Mouse (Mus musculus): ENCODE measurements around the gene Psmb7. TPM values are rescaled to one million over a fixed set of nuclear protein-coding genes. Genes with fewer than 3 reads are reported as not detected.

The Psmb7 gene
- total RNA-seq, 1 experiment from 2014 or later, result 199 TPM

DNA sequence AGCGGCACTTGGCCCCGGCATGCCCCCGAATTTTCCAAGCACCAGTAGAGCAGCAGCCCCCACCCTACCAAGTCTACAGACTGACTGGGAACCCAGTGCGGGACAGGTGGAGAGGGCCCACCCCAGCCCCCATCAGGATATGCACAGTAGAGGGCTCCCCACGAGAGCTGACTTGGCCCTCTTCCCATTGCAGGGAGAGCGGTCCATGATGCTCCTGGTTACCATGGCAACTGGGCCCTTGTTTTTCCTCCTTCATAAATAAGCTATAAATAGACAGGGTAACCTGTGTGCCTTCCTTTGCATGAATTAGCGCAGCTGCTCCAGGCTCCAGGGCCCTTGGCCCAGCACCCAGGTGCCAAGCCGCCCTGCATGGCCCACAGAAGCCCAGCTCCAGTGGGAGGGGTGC is 3.3 kb upstream of the Psmb7 start:
- ATAC-seq (replicated peaks; ENCODE audit: low read depth, poor library complexity, severe bottlenecking), result no peak

DNA sequence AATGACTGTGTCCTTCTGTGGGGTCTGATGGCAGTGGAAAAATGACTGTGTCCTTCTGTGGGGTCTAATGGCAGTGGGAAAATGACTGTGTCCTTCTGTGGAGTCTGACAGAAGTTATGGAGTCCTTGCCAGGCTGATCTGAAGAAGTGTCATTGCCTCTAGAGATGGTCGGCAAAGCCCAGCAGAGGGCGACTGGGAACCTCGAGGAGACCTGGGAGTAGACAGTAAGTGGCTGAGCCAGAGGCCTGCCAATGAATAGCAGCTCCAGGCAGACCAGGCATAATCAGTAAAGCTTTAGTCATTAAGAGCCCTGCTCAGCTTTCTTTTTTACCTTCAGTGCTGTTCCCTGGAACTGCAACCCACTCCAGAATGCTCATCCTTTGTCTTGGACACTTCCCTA is 2.0 kb upstream of the Psmb7 start:
- peak; percentile 77 for ATAC-seq (replicated peaks; ENCODE audit: low read depth, poor library complexity, severe bottlenecking)

DNA sequence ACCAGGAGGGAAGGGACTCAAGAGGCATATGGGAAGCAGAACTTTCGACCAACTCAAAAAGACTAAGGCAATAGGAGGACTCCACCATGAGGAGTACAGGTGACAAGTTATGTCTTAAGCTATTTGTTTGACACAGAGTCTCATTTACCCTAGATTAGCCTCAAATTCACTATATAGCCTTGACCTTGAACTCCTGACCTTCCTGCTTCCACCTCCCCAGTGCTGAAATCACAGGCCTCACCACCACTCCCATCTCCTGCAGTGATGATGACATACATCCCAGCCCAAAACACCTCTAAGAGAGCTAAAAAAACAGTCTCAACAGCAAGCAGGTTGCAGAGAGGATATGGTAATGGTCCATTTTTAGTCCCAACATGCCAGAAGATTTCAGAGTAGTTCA is 2.1 kb downstream of the Psmb7 start:
- no peak for ATAC-seq (replicated peaks; ENCODE audit: low read depth, poor library complexity, severe bottlenecking)

DNA sequence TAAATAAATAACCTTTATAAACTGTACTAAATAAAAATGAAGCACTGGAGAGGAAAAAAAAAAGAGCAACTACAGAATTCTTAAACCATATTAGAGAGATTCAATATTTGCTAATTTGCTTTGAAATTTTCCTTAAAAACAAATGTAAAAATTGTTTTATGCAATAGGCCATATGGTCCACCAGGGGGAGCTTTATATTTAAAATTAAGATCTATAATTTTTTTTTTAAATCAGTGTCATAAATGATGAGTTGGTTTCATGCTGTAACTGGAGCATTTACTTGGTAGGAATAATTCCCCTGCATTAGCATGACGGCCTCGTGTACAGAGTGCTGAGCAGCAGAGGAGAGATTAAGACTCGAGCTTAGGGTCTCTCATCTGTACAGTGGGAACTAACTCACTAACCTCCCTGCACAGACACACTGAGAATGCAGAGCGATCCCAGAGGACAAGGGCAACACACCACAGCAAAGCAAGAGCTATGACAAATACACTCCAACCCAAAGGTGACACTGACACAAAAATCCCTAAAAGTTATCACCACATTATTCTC is 6.1 kb downstream of the Psmb7 start:
- 0 out of 2 replicates have a peak, but pooled peaks have one; percentile 22 for ATAC-seq (replicated peaks; ENCODE audit: low read depth, poor library complexity, severe bottlenecking)

DNA sequence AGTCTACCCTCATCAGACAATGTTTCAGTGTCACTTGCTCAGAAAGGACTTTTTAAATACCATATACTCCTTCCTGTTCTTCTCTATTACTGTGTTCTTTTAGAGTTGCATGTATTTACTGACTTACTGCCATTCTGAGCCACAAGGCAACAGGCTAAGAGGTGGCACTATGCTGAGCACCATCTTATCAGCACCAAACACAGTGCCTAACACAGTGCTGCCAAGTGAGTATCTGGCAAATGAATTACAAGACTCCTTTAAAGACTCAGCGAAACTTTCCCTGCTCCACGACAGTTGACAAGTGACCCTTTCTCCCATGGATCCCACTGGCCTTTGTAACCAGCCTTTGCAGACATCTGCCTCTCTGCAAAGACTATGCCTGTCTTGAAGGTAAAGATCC is 13.3 kb downstream of the Psmb7 start:
- no peak for ATAC-seq (replicated peaks; ENCODE audit: low read depth, poor library complexity, severe bottlenecking)

DNA sequence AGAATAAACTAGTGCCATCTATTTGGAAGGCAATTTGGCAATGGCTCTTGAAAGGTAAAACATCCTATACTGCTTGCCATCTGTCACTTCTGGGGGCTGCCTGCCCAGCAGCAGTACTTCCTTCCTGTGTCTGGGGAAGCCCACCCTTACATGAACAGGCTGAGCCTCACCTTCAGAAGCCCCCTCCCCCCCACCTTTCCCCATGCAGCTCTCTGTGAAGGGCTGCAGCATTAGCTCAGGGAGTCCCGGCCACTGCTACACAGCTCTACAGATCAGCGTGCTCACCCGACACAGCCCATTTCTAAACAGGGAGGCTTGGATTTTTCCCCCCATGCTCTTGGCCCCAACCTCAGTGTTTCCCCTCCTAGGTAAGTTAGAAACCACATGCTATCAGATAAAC is 14.4 kb downstream of the Psmb7 start:
- no peak for ATAC-seq (replicated peaks; ENCODE audit: low read depth, poor library complexity, severe bottlenecking)

DNA sequence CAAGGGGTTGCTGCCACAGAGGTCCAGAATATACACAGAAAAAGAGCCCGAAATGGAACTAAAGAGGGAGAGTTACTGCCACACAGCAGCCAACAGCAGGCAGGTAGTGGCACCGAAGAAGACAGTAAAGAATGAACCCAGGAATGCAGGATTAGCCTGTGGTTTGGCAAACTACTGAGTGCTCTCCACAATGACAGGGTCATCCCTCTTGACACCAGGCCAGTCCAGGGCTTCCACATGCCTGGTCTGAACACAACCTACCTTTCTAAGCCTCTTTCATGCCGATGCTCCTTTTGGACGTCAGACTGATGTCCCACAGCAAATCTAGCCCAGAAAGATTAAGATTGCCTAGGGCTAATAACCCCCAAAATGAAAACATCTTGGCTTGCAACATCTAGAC is 15.1 kb downstream of the Psmb7 start:
- ATAC-seq (replicated peaks; ENCODE audit: low read depth, poor library complexity, severe bottlenecking), result no peak

DNA sequence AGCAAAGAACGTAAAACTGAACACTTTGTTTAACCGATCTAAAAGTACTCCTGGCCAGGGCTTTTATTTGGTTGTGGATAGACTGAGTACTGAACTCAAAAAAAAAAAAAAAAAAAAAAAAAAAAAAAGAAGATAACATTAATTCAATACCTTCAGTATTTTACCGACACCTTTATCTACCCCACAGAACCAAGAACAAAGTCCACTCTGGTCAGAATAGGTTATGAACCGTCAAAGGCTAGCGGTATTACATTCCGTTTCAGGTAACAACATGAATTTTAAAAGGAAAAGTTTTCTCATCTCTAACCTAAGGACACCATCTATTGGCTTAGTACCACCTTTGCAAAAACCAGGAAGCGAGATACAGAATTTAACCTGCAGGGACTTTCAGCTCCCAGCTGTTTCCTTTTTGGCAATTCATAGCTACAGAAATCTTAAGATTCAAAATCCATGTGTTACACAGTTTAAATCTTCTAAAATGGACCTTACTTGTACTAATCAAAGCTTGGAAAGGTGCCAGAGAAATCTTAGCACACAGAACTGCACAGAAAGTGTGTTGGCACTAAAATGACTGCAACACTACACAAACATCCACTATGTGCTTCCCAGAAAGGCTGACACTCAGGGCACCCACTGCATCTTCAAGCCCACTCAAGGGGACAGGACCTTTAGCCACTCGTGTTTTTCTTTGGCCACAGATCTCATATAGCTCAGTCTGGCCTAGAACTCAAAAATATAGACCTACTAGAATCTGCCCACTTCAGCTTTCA is 19.9 kb downstream of the Psmb7 start:
- ATAC-seq (replicated peaks; ENCODE audit: low read depth, poor library complexity, severe bottlenecking), result no peak

DNA sequence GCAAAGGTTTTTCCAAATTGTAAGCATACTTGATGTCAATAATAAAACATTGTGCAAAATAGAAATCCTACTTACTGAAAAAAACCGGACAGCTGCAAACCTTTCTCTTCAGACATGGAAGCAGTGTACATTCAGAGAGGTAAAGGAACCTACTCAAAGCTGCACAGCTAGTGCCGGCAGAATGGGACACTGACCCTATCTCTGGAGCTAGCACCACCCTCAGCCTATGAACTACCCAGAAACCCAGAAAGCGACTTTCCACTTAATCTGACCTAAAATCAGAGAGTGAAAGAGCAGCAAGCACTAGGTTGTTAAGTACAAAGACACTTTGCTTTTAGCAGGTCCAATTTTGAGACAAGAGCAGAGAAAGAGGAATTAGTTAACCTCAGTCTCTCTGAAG is 20.5 kb downstream of the Psmb7 start:
- ATAC-seq (replicated peaks; ENCODE audit: low read depth, poor library complexity, severe bottlenecking), result no peak

DNA sequence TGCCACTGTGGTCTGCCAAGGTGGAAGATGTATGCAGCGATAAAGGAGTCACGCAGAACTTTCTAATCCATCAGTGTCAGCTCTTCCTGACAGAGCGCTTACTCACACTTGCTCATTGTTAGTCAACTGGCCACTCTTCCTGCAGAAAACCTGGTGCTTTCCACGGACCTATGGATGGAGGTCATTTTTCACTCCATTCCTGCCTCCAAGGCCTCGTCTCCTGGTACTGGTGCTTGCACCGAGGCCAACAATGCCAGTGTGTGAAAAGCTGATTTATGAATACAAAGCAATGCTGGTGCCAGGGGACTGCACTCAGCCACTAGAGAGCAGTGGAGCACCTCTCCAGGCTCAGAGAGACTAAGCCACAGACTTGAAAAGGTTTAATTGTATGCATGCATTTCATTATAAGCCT is 22.3 kb downstream of the Psmb7 start:
- no peak for ATAC-seq (replicated peaks; ENCODE audit: low read depth, poor library complexity, severe bottlenecking)

DNA sequence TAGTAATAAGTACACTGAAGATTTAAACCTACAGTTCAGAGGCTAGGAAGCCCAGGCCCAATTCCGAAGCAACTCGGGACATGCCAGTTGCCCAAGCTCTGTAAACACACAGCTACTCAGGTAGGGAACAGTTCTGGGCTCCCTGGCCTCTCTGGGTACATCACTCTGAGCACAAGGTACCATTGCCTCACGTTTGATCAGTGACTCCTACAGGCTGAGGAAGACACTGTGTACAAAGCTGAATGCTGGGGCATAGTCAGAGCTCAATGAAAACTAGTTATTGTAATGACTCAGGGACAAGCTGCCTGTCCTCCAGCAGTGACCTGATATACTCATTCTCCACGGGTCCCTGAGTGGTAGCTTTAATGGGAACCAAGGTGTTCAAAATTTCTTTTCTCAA is 22.8 kb downstream of the Psmb7 start:
- ATAC-seq (replicated peaks; ENCODE audit: low read depth, poor library complexity, severe bottlenecking), result no peak

DNA sequence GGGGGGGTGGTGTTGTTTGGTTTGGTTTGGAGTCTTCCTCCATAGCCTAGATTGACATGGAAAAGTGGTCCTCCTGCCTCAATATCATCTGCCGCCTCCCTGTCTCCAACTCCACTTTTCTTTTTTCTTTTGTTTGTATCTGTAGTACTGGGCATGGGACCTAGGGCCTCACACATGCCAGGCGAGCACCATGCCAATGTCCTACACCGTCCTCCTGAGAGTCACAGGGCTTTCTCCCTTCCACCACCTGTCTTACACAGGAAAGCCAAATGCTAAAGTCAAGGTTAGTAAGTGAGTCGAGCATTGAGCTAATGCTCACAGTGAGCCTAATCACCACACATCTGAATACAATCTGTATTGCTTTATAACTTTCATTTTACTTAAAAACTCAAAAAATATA is 24.1 kb downstream of the Psmb7 start:
- ATAC-seq (replicated peaks; ENCODE audit: low read depth, poor library complexity, severe bottlenecking), result no peak

DNA sequence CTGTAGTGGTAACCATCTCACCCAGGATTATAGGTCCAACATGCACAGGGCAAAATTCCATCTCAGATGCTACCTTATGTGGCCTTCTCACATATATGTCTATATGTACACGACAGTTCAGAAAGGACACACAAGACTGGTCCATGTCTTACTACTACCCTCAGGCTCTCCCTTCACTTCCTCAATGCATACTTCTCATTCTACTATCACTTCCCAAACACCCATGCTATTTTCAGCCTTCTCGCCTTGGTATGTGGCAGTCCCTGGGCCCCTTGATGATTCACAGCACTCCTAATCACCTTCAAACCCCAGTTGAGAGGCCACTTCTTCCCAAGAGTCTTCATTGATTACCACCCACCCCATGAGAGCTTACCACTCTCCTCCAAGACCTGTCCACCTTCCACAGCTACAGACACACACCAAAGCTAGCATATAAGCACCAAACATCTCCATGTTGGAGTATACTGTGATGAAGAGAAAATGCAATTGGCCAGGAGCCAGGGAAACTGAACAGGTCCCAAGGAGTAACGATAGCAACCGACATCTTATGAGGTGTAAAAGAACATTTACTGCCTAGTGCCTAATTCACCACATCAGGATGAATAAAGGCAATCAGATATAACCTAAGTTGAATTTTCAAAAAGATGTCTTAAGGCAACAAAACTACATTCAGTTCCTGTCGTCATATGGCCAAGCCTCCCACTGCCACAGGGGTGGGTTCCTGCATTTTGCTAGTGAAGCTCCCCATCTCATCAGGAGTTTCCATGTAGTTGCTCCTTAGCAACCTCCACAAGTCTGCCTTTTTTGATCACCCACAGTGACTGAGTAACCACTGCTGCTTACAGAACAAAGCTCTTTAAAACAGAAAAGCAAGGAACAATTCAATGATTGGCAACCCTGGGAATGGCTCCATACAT is 26.7 kb downstream of the Psmb7 start:
- 0 out of 2 replicates have a peak, but pooled peaks have one; percentile 42 for ATAC-seq (replicated peaks; ENCODE audit: low read depth, poor library complexity, severe bottlenecking)

DNA sequence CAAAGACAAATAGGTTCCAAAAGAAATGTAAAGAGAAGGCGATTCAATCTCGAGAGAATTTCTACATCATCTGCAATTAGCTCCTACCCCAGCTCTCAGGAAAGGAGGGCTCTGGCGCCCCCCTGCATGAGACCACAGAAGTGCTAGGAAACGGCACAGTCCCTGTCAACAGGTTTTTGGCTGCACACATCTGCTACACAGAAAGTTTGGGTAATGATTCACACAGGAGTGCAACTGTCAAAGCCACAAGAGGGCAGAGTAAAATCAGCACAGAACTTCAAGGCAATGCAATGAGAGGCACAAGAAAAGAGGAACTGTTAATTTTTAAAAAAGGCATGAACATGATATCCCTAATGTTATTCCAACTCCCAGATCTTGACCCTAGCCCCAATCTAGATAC is 27.8 kb downstream of the Psmb7 start:
- ATAC-seq (replicated peaks; ENCODE audit: low read depth, poor library complexity, severe bottlenecking), result peak; percentile 88

DNA sequence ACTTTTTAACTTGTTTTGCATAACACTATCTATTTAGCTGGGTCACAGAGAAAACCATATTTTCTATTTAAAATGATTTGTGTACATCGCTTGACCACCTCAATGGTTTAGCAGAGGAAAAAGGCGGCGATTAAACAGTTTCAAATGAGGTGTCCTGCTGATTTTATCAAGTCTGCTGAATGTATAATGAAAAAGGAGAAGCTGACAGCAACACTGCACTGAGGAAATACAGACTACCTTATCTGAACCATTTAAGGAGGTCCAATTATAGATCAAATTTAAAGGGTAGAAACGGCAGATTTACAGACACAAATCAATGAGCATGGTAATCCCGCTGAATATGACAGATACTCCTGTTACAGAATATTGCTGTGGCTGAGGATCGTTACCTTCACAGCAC is 29.4 kb downstream of the Psmb7 start:
- ATAC-seq (replicated peaks; ENCODE audit: low read depth, poor library complexity, severe bottlenecking), result no peak

DNA sequence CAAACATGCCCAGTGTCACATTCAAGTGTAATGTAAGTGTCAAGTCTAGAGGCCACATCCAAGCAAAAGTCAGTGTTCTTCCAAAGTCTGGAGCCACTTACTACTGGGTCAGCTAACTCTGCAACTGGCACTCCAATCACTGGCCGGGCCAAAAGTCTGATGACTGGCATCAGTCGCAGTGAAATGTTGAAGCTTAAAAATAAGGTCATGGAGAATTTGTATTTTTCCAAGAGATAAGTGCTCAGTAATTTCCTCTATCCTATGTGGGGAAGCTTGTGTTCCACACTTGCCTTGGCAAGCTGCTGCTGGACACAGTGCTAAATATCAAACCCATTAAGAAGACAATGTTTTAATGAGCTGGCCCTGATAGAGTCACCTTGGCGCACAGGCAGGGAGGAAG is 30.3 kb downstream of the Psmb7 start:
- no peak for ATAC-seq (replicated peaks; ENCODE audit: low read depth, poor library complexity, severe bottlenecking)

DNA sequence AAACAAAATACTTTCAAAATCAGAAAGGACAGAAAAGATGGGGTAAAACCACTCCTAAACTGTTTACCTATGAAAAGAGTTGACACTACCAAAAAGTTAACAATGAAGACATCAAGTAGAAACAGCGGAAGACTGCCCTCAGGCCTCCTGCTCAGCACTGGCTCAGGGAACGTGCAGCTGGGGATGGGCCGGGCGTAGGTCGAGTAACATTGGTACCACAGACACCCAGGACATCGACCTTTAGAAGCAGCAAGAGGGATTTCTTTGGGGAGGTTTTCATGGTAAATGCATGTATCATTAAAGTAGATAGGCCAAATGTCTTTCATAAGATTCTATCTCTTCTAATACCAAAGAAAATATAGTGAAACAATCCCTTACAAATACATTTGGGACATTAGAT is 31.3 kb downstream of the Psmb7 start:
- ATAC-seq (replicated peaks; ENCODE audit: low read depth, poor library complexity, severe bottlenecking), result no peak

DNA sequence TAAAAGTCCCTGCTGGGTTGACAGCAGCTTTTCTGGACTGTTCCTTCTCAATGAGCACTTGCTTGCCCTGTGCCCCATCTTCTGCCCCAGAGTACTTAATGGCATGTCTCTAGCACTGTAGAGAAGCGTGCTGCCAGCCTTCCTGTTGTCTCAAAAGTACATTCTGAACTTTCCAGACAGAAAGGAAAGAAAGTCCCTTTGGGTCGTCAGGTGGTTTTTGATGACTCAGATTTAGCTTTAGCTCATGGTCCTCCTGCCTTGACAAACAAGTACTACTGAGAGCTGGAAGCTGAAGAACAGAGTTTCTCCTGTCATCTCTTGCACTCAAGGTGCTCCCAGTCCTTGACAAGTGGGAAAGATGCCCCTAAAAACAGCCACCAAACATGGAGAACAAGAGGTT is 33.7 kb downstream of the Psmb7 start:
- no peak for ATAC-seq (replicated peaks; ENCODE audit: low read depth, poor library complexity, severe bottlenecking)

DNA sequence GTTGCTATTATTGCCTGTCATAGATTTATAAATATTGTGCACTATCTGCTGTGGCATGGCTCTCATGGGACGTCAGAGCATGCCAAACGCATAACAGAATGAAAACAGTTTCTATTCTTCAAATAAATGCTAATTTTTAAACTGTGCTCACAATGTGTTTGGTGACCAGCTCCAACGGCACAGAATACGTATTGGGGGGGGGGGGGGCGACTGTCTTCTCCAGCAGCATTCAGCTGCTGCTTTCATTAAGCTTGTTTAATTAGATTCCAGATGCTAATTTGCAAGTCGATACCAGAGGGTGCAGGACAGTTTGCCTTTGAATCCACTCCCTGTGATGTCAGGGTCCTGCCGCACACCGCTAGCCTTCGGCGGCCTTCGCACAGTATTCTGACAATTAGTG is 34.6 kb downstream of the Psmb7 start:
- no peak for ATAC-seq (replicated peaks; ENCODE audit: low read depth, poor library complexity, severe bottlenecking)

DNA sequence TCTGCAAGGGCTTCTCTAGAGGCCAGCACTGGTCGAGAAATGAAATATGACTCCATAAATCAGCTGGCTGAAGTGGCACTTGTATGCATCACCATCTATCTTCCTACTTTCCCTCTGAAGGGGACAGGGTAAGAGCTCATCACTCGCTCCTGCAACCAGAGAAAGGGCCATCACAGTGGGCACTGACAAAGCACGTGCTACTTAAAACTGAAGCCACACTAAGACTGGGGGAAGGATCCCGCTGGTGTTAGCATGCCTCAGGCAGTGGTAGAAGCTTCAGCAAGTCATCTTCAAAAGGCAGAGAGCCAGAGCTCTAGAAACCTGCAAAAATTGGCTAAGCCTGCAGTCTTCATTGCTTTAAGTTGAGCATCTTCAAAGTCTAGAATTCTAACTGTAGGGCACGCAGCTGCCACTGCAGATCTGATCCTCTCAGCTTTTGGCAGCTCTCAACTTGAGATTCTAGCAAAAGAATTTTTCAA is 35.0 kb downstream of the Psmb7 start:
- ATAC-seq (replicated peaks; ENCODE audit: low read depth, poor library complexity, severe bottlenecking), result no peak

DNA sequence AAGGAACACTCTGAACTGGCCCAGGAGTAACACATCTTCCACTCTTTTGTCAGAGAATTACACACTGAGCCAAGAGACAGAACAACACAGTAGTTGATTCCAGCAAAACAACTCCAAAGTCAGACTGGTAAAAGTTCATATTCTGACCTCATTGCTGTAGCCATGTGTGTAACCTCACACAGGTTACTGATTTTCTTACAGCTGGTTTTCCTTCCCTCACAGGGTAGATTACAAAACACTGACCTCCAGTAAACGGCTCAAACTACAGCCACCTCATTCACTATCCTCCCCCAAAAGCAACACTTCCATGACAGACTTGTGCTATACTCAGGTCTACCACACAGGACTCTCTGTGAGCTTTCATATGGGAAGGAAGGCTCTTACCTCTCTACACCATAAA is 36.2 kb downstream of the Psmb7 start:
- no peak for ATAC-seq (replicated peaks; ENCODE audit: low read depth, poor library complexity, severe bottlenecking)
